Mouse (Mus musculus) CH12.LX (cell line): Measurements from ENCODE around the gene L2hgdh. TPM values are rescaled to one million over a fixed set of nuclear protein-coding genes. Genes with fewer than 3 reads are reported as not detected.

Experiments
- DNase-seq: peaks from one replicate; pipeline ENCODE4 v3.0.0-alpha.2; 2013; ENCODE audit errors: extremely low read depth
- H3K27ac ChIP-seq: 2 replicates; pipeline ENCODE4 v1.5.1; 2012; ENCODE audit warnings: low read depth, mild to moderate bottlenecking, control low read depth, moderate library complexity; ENCODE audit not compliant: insufficient read depth
- H3K27me3 ChIP-seq: replicated peaks from 2 replicates; pipeline ENCODE3; 2012; ENCODE audit warnings: inconsistent platforms
- H3K36me3 ChIP-seq, 2 experiments: replicated peaks in 1 of 2; 2 replicates each; pipeline versions ENCODE3 to v1.6.1; 2012; ENCODE audit warnings: inconsistent platforms in 1 of 2, low read length in 1 of 2, mild to moderate bottlenecking in 1 of 2, mixed read lengths in 1 of 2, moderate library complexity in 1 of 2; ENCODE audit not compliant: control insufficient read depth in 1 of 2, insufficient read depth in 1 of 2
- H3K4me1 ChIP-seq, 2 experiments: 2 replicates each; pipeline ENCODE4 v1.6.1; 2012; ENCODE audit warnings: inconsistent platforms in 1 of 2, moderate library complexity in 1 of 2; ENCODE audit not compliant: insufficient read depth in 2 of 2, control insufficient read depth in 1 of 2
- H3K4me2 ChIP-seq: 2 replicates; pipeline ENCODE4 v1.6.1; 2012; ENCODE audit warnings: low read depth, mild to moderate bottlenecking, control low read depth; ENCODE audit not compliant: poor library complexity, insufficient read depth, severe bottlenecking
- H3K4me3 ChIP-seq, 3 experiments: fragments of 150-350 bp in 1 of 3; sonication (generic) in 1 of 3; replicated peaks in 1 of 3; 2 replicates each; pipeline versions ENCODE3 to v1.5.1; 2011 to 2012; ENCODE audit warnings: low read depth in 2 of 3, low read length in 2 of 3, mild to moderate bottlenecking in 2 of 3, moderate library complexity in 2 of 3, control low read depth in 1 of 3, improper control_type of control experiment in 1 of 3, inconsistent platforms in 1 of 3, mixed read lengths in 1 of 3; ENCODE audit not compliant: poor library complexity in 1 of 3
- H3K79me2 ChIP-seq: replicated peaks from 2 replicates; pipeline ENCODE4 v1.6.1; 2012; ENCODE audit warnings: mild to moderate bottlenecking, moderate library complexity; ENCODE audit not compliant: control insufficient read depth, poor library complexity, insufficient read depth, severe bottlenecking; ENCODE audit errors: extremely low read depth
- H3K9ac ChIP-seq: 2 replicates; pipeline ENCODE4 v1.6.1; 2012; ENCODE audit warnings: low read depth, mild to moderate bottlenecking, control low read depth, moderate library complexity; ENCODE audit not compliant: insufficient read depth
- H3K9me3 ChIP-seq: replicated peaks from 2 replicates; pipeline ENCODE3; 2012; ENCODE audit warnings: low read length, inconsistent platforms, mixed read lengths
- CHD1 ChIP-seq: IDR thresholded peaks from 2 replicates; pipeline ENCODE4 v1.6.1; 2012; ENCODE audit warnings: low read depth, low read length, improper control_type of control experiment, inconsistent platforms
- ETS1 ChIP-seq: conservative IDR thresholded peaks from 2 replicates; pipeline ENCODE4 v1.6.1; 2012; ENCODE audit warnings: low read depth, mild to moderate bottlenecking, inconsistent platforms, low read length, improper control_type of control experiment, moderate library complexity
- JUN ChIP-seq: IDR thresholded peaks from 2 replicates; pipeline ENCODE4 v1.6.1; 2011; ENCODE audit warnings: low read depth, mild to moderate bottlenecking, low read length, improper control_type of control experiment, moderate library complexity; ENCODE audit not compliant: insufficient read depth
- MAX ChIP-seq: IDR thresholded peaks from 2 replicates; pipeline ENCODE4 v1.6.1; 2011; ENCODE audit warnings: low read length, improper control_type of control experiment
- MEF2A ChIP-seq: IDR thresholded peaks from 2 replicates; pipeline ENCODE4 v1.6.1; 2014; ENCODE audit warnings: low read depth, mild to moderate bottlenecking, inconsistent platforms, low read length, improper control_type of control experiment, borderline replicate concordance
- MXI1 ChIP-seq: IDR thresholded peaks from 2 replicates; pipeline ENCODE4 v1.6.1; 2011; ENCODE audit warnings: mild to moderate bottlenecking, low read depth, low read length, improper control_type of control experiment
- POLR2A ChIP-seq: IDR thresholded peaks from 2 replicates; pipeline ENCODE4 v1.6.1; 2011; ENCODE audit warnings: low read depth, mild to moderate bottlenecking, improper control_type of control experiment, low read length
- RAD21 ChIP-seq: IDR thresholded peaks from 2 replicates; pipeline ENCODE4 v1.6.1; 2011; ENCODE audit warnings: low read depth, mild to moderate bottlenecking, low read length, improper control_type of control experiment, moderate library complexity
- SIN3A ChIP-seq: IDR thresholded peaks from 2 replicates; pipeline ENCODE4 v1.6.1; 2012; ENCODE audit warnings: low read length, improper control_type of control experiment, inconsistent platforms
- TCF12 ChIP-seq: IDR thresholded peaks from 2 replicates; pipeline ENCODE4 v1.6.1; 2014; ENCODE audit warnings: low read depth, mild to moderate bottlenecking, inconsistent platforms, low read length, improper control_type of control experiment
- USF1 ChIP-seq: IDR thresholded peaks from 2 replicates; pipeline ENCODE4 v1.6.1; 2014; ENCODE audit warnings: low read depth, mild to moderate bottlenecking, inconsistent platforms, low read length, improper control_type of control experiment
- ZMIZ1 ChIP-seq: IDR thresholded peaks from 2 replicates; pipeline ENCODE4 v1.6.1; 2012; ENCODE audit warnings: low read depth, mild to moderate bottlenecking, inconsistent platforms, low read length, improper control_type of control experiment
- ZNF384 ChIP-seq: IDR thresholded peaks from 2 replicates; pipeline ENCODE4 v1.6.1; 2012; ENCODE audit warnings: low read depth, low read length, improper control_type of control experiment, inconsistent platforms
- dilution Hi-C: fragments of 300-500 bp; cut with MboI; formaldehyde crosslinking; loops from 2 replicates; pipeline ENCODE4 v1.14.3; 2020; ENCODE audit warnings: low sequenced_read_pairs; ENCODE audit not compliant: extremely low pct_unique_long_range_greater_than_20kb, extremely low pct_ligation_motif_present
- in situ Hi-C: fragments of 300-500 bp; cut with MboI; formaldehyde crosslinking; loops from 3 replicates; pipeline ENCODE4 v1.14.3; 2019; ENCODE audit warnings: low sequenced_read_pairs, low pct_ligation_motif_present, low pct_unique_long_range_greater_than_20kb, mixed read lengths
- polyA plus RNA-seq: library from polyadenylated mRNA; unstranded; fragments of >175 nt; gene quantifications from 2 replicates; pipeline ENCODE4 v1.2.1, GENCODE M21; 2012; ENCODE audit warnings: low read depth; ENCODE audit not compliant: insufficient read length
- total RNA-seq, 2 experiments: library from RNA; depleted of rRNA; stranded (reverse); fragments of 300-350 nt in 1 of 2; fragments of >200 nt in 1 of 2; gene quantifications; 2 replicates each; pipeline ENCODE4 v1.2.3; 2012 to 2014

Gene L2hgdh
- total and polyA plus RNA-seq, 3 experiments: 12.1 to 24.3 (median 15.4) TPM

DNA sequence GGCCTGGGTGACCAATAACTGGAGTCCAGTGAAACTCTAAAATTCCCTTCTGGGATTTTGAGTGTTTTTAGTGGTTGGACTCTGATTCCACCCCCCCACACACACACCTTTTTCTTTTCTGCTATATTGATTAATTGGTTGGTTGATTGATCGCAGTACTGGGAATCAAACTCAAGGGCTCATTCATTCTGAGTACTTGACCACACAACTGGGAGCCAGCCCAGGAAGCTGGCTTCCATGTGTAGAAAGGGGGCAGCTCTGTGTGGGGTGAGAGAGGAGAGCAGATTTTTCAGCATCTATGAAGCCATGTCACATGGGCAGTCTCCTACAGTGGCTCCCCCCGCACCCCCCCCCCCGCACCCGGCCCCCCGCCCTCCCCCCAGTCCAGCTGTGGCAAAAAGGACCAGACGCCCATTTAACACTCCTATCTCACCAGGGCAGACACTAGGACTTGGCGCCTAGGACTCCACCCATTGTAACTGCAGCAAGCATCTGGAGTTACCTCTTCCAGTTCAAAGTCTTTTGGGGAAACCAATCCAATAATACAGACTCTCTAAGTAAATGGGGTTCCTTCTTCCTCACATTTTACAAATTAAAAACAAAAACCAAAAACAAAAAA, 34.7 kb upstream of the L2hgdh start:
- Histone ChIP-seq H3K79me2 (no peaks in the 10 kb centered on the region), H3K4me3 (no peak overlapping the region), H3K4me2 (no peak overlapping the region), H3K27ac (no peak overlapping the region), H3K27me3 (no peaks in the 10 kb centered on the region), H3K9ac (no peak overlapping the region), H3K36me3 (no peaks in the 10 kb centered on the region), H3K9me3 (peaks cover 3% of the 10 kb centered on the region), H3K4me1 (peaks cover 0 to 2% of the 10 kb centered on the region in 2 experiments; a peak in 1 of 4 replicates)
- dilution Hi-C loops: no loop called here
- no peak for DNase-seq
- in situ Hi-C loops: no loop called here
- TF ChIP-seq TCF12 (no peak), MXI1 (no peak), ZMIZ1 (no peak), POLR2A (no peak), ZNF384 (no peak), MEF2A (no peak), USF1 (no peak), SIN3A (no peak), MAX (no peak)

DNA sequence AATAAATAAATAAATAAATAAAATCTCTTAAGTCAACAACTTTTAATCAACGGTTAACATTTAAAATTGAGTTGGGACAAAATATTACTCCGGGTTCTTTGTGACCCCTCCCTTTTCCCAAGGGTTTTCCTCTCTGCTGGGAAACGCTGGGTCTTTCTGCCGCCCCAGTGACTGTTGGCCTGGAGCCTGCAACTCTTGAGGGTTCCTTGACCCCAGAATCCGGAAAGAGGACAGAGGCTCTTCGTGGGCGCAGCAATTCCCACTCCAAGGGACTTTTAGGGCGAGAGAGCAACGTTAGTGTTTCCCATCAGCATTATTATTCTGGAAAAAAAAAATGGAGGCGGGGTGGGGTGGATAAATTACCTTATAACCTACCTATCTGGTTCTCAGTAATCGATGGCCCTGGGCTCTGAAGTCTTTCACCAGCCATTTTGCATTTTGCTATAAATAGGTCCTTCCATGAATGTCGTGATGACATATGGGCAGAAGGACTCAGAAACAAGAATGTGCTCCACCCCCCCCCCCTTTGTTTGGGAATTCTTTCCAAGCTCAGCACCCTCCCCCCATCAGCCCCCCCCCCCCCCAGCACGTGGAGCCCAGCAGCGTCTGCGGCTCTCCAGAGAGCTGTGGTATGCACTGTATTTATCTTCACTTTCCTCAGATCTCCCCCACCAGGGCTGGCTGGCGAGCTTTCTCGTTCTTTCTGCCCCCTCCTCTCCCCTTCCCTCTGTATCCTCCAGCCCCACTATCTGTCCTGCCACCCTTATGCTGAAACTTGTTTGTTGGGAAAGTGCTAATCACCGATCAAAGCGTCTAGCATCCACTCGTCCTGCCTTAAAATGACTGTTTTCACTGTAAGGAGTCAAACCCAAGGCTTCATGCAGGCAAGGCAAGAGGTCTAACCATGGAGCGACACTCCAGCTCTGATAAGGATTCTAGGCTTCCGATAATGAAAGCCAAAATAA, 33.8 kb upstream of the L2hgdh start:
- Histone ChIP-seq H3K27ac (no peak overlapping the region), H3K36me3 (no peaks in the 10 kb centered on the region), H3K4me2 (no peak overlapping the region; the same call in 1 of the 2 replicates)
- DNase-seq: no peak
- TF ChIP-seq MEF2A: no peak
- TF ChIP-seq ETS1: no peak
- TF ChIP-seq JUN: no peak
- TF ChIP-seq RAD21: no peak
- no peak for TF ChIP-seq CHD1
- TF ChIP-seq, all 38 proteins: peak for 0
- Histone ChIP-seq H3K9me3 (peaks cover 3% of the 10 kb centered on the region), H3K79me2 (no peaks in the 10 kb centered on the region), H3K9ac (no peak overlapping the region), H3K27me3 (no peaks in the 10 kb centered on the region), H3K4me1 (peaks cover 0 to 2% of the 10 kb centered on the region in 2 experiments; a peak in 1 of 4 replicates), H3K4me3 (no peak overlapping the region)
- in situ Hi-C loops (no loop called here), dilution Hi-C loops (no loop called here)
